ENCODE assay signal across 1 mouse cellular context in the genomic region with DNA sequence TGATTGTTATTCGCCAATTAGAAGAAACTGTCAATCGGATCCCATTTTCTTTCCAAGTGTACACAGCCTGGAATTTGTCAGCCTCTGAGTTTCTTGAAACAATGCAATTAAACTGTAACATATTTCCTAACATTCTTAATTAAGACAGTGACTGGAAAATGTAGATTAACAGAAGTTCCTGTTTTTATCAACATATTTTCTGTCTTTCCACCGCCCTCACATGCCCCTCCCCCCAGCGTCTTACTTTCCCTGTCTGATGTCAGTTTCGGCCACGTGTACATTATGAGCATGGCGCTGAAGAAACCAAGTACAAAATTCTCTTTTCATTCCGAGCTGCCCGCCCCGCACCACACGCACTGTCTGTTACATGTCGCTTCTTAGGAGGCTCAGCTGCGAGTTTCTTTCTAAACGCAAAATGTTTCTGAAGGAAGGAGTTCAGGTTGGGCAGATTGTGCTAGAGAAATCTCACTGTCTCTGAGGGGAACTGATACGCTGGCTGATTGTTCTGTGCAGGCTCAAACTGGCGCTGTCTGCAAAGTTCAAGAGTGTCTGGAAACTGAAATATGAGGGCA.
TF ChIP-seq lines count a peak whose summit lies in the region.

No protein-coding gene starts in this region.

TF ChIP-seq in CH12.LX, 34 proteins besides CTCF, POLR2A, EP300 and RAD21 (continued from another document):
- peak; percentile 91 for TF ChIP-seq IRF4 (IDR thresholded peaks at IDR 0.05; ENCODE audit: low read depth, low read length)
- TF ChIP-seq MAX (IDR thresholded peaks at IDR 0.05; ENCODE audit: low read length): peak; percentile 94
- TF ChIP-seq ELF1 (IDR thresholded peaks at IDR 0.05; ENCODE audit: low read depth, low read length): peak; percentile 25; the same call in 1 of the 2 replicates
- TF ChIP-seq MAFK (IDR thresholded peaks at IDR 0.05; ENCODE audit: insufficient replicate concordance, low read length): 0 out of 2 replicates have a peak, but pooled peaks have one; percentile 16
- no peak for TF ChIP-seq KAT2A (IDR thresholded peaks at IDR 0.05; ENCODE audit: insufficient replicate concordance, low read length)
- TF ChIP-seq MAZ (IDR thresholded peaks at IDR 0.05; ENCODE audit: low read depth, low read length): peak; percentile 80; the same call in 1 of the 2 replicates
- no peak for TF ChIP-seq NRF1 (IDR thresholded peaks at IDR 0.05; ENCODE audit: low read depth, low read length)
- no peak for TF ChIP-seq POLR2AphosphoS2 (IDR thresholded peaks at IDR 0.05; ENCODE audit: low read depth, low read length)
- peak; percentile 47; the same call in 1 of the 2 replicates for TF ChIP-seq NELFE (IDR thresholded peaks at IDR 0.05; ENCODE audit: low read depth, low read length)
- peak; percentile 83 for TF ChIP-seq CHD2 (IDR thresholded peaks at IDR 0.05; ENCODE audit: low read length)
- TF ChIP-seq SIN3A (IDR thresholded peaks at IDR 0.05; ENCODE audit: low read length): no peak
- TF ChIP-seq MXI1 (IDR thresholded peaks at IDR 0.05; ENCODE audit: low read depth, low read length): peak; percentile 94
- TF ChIP-seq ZNF384 (IDR thresholded peaks at IDR 0.05; ENCODE audit: low read depth, low read length): no peak
- peak; percentile 43; the same call in 1 of the 2 replicates for TF ChIP-seq TCF12 (IDR thresholded peaks at IDR 0.05; ENCODE audit: low read depth, low read length)
- no peak for TF ChIP-seq PAX5 (IDR thresholded peaks at IDR 0.05; ENCODE audit: low read length)
- TF ChIP-seq BHLHE40 (IDR thresholded peaks at IDR 0.05; ENCODE audit: low read depth, low read length): peak; percentile 94
- TF ChIP-seq ZMIZ1 (IDR thresholded peaks at IDR 0.05; ENCODE audit: low read depth, low read length): no peak
- no peak for TF ChIP-seq ZC3H11A (IDR thresholded peaks at IDR 0.05; ENCODE audit: low read depth, low read length)
- peak; percentile 78; the same call in 1 of the 2 replicates for TF ChIP-seq CHD1 (IDR thresholded peaks at IDR 0.05; ENCODE audit: low read depth, low read length)
TF ChIP-seq in CH12.LX: peak in this region for 20.
